Mouse (Mus musculus): Measurements from ENCODE around the gene Ube3c.

DNA sequence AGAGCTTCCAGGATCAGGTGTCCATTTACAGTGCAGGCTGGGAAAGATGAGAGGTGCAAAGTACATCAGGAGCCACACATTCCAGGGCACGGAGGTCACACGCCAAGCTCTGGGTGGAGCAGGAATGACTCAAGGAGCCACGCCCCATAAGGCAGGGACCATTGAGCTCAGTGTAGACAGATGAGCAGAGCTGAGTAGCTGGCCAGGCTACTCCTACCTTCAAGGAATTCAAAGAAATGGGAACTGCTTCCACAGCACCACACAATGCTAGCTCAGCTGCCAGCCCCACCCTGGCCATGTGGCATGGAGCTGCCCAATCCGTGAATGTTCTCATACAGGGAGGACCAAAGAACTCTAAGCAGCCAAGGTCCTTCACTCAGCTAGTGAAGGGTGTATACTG is 129.5 kb downstream of the Ube3c start:
- TF ChIP-seq CTCF (conservative IDR thresholded peaks at IDR 0.05; ENCODE audit: insufficient read depth, insufficient read length, low read depth, low read length), result no peak
- TF ChIP-seq POLR2A (IDR thresholded peaks at IDR 0.05; ENCODE audit: low read depth, low read length), result no peak
